Mouse (Mus musculus) hindbrain, embryonic 13.5 days (tissue): ENCODE data around the gene Lrmda. TPM values are rescaled to one million over a fixed set of nuclear protein-coding genes. Genes with fewer than 3 reads are reported as not detected.

Source experiments
- ATAC-seq: fragments of 200-750 bp; cut with Nextera tagmentation; 2 replicates; pipeline ENCODE4 v1.8.0; 2017; ENCODE audit warnings: moderate TSS enrichment; ENCODE audit not compliant: low FRiP score
- H3K27ac ChIP-seq: fragments of 300-500 bp; sonication (generic); 2 replicates; pipeline ENCODE4 v1.5.1; 2015; ENCODE audit warnings: inconsistent platforms, mild to moderate bottlenecking, moderate library complexity
- H3K27me3 ChIP-seq: fragments of 300-500 bp; sonication (generic); 2 replicates; pipeline ENCODE4 v1.6.1; 2015; ENCODE audit warnings: mild to moderate bottlenecking, inconsistent platforms
- H3K36me3 ChIP-seq: fragments of 300-500 bp; sonication (generic); 2 replicates; pipeline ENCODE4 v1.6.1; 2015; ENCODE audit warnings: mild to moderate bottlenecking, inconsistent platforms
- H3K4me1 ChIP-seq: fragments of 300-500 bp; sonication (generic); replicated peaks from 2 replicates; pipeline ENCODE4 v1.6.1; 2015; ENCODE audit warnings: inconsistent platforms
- H3K4me2 ChIP-seq: fragments of 300-500 bp; sonication (generic); 2 replicates; pipeline ENCODE4 v1.6.1; 2015; ENCODE audit warnings: inconsistent platforms, mild to moderate bottlenecking, moderate library complexity
- H3K4me3 ChIP-seq: fragments of 300-500 bp; sonication (generic); 2 replicates; pipeline ENCODE4 v1.5.1; 2015; ENCODE audit warnings: mild to moderate bottlenecking, inconsistent platforms
- H3K9ac ChIP-seq: fragments of 300-500 bp; sonication (generic); 2 replicates; pipeline ENCODE4 v1.6.1; 2015; ENCODE audit warnings: mild to moderate bottlenecking, inconsistent platforms
- H3K9me3 ChIP-seq: fragments of 300-500 bp; sonication (generic); 2 replicates; pipeline ENCODE4 v1.6.1; 2016; ENCODE audit warnings: inconsistent platforms
- WGBS: fragments of 180-500 bp; shearing (Covaris S2); methylation state at CpG from one replicate; pipeline ENCODE4 v1.1.7; 2015; 5-methylcytosine and 5-hydroxymethylcytosine counted together
- polyA plus RNA-seq: library from polyadenylated mRNA; unstranded; fragments of >200 nt; fragmentation: Nextera tagmentation; extraction: Ambion mirVana; gene quantifications from 2 replicates; pipeline ENCODE4 v1.2.1, GENCODE M21; 2015

The Lrmda gene
- polyA plus RNA-seq, 1 experiment from 2014 or later = 0.16 TPM

- 0 out of 2 replicates have a peak, but pooled peaks cover 3% of the 10 kb centered on the region for H3K4me1 ChIP-seq
- H3K27me3 ChIP-seq = no peaks in the 10 kb centered on the region
- no peak overlapping the region for H3K4me2 ChIP-seq
- no peaks in the 10 kb centered on the region for H3K36me3 ChIP-seq
- no peak for ATAC-seq
- H3K4me3 ChIP-seq = no peak overlapping the region
- no peak overlapping the region for H3K9ac ChIP-seq
- WGBS = 87% methylated on average over 2 of the region's 2 CpGs
- no peaks in the 10 kb centered on the region for H3K9me3 ChIP-seq
- no peak overlapping the region for H3K27ac ChIP-seq
These were observed 923.1 kb downstream of the Lrmda start for GRCm38 (mm10) chr14:22942569-22942968.

GRCm38 (mm10) chr14:22949466-22949865 is 930.0 kb downstream of the Lrmda start:
- Histone ChIP-seq H3K4me2 (no peak overlapping the region), H3K36me3 (no peaks in the 10 kb centered on the region), H3K27me3 (peaks cover 4% of the 10 kb centered on the region; the same call in 1 of the 2 replicates), H3K27ac (no peak overlapping the region), H3K9me3 (no peaks in the 10 kb centered on the region), H3K4me3 (no peak overlapping the region), H3K9ac (no peak overlapping the region), H3K4me1 (no peaks in the 10 kb centered on the region)
- no peak for ATAC-seq

- WGBS = 74% methylated on average over 1 of the region's 1 CpGs
These were observed 933.5 kb downstream of the Lrmda start for GRCm38 (mm10) chr14:22952981-22953380.

GRCm38 (mm10) chr14:22960166-22960565 is 940.7 kb downstream of the Lrmda start:
- Histone ChIP-seq H3K36me3 (no peaks in the 10 kb centered on the region), H3K9ac (no peak overlapping the region), H3K27me3 (no peaks in the 10 kb centered on the region), H3K4me3 (no peak overlapping the region), H3K4me1 (peaks cover 5% of the 10 kb centered on the region; the same call in 1 of the 2 replicates), H3K4me2 (no peak overlapping the region), H3K9me3 (no peaks in the 10 kb centered on the region), H3K27ac (no peak overlapping the region)
- WGBS = 89% methylated on average over 1 of the region's 1 CpGs
- ATAC-seq = no peak

More at GRCm38 (mm10) chr14:22952981-22953380, 933.5 kb downstream of the Lrmda start:
- H3K9me3 ChIP-seq = no peaks in the 10 kb centered on the region
- H3K4me3 ChIP-seq = no peak overlapping the region
- H3K27me3 ChIP-seq = peaks cover 4% of the 10 kb centered on the region; the same call in 1 of the 2 replicates
- H3K4me1 ChIP-seq = no peaks in the 10 kb centered on the region
- H3K36me3 ChIP-seq = no peaks in the 10 kb centered on the region
- H3K9ac ChIP-seq = no peak overlapping the region
- H3K27ac ChIP-seq = no peak overlapping the region
- H3K4me2 ChIP-seq = no peak overlapping the region
- ATAC-seq = no peak

- Histone ChIP-seq H3K27ac (no peak overlapping the region), H3K9me3 (no peaks in the 10 kb centered on the region), H3K4me3 (no peak overlapping the region), H3K9ac (no peak overlapping the region), H3K36me3 (no peaks in the 10 kb centered on the region), H3K4me1 (peaks cover 5% of the 10 kb centered on the region; the same call in 1 of the 2 replicates), H3K27me3 (no peaks in the 10 kb centered on the region), H3K4me2 (no peak overlapping the region)
- no peak for ATAC-seq
- 49% methylated on average over 9 of the region's 9 CpGs for WGBS
These were observed 945.5 kb downstream of the Lrmda start for GRCm38 (mm10) chr14:22964796-22965660.

- no peak for ATAC-seq
- Histone ChIP-seq H3K9ac (no peak overlapping the region), H3K9me3 (no peaks in the 10 kb centered on the region), H3K27ac (no peak overlapping the region), H3K4me3 (no peak overlapping the region), H3K36me3 (no peaks in the 10 kb centered on the region), H3K4me1 (peaks cover 5% of the 10 kb centered on the region; the same call in 1 of the 2 replicates), H3K4me2 (no peak overlapping the region), H3K27me3 (no peaks in the 10 kb centered on the region)
- 71% methylated on average over 5 of the region's 5 CpGs for WGBS
These were observed 949.2 kb downstream of the Lrmda start for GRCm38 (mm10) chr14:22968705-22969104.

GRCm38 (mm10) chr14:22986736-22987135 is 967.2 kb downstream of the Lrmda start:
- no peak for ATAC-seq
- H3K27me3 ChIP-seq = no peaks in the 10 kb centered on the region
- no peaks in the 10 kb centered on the region for H3K9me3 ChIP-seq
- no peaks in the 10 kb centered on the region for H3K36me3 ChIP-seq
- H3K4me3 ChIP-seq = no peak overlapping the region
- no peaks in the 10 kb centered on the region for H3K4me1 ChIP-seq
- no peak overlapping the region for H3K9ac ChIP-seq
- H3K27ac ChIP-seq = no peak overlapping the region
- 75% methylated on average over 2 of the region's 2 CpGs for WGBS
- no peak overlapping the region for H3K4me2 ChIP-seq

GRCm38 (mm10) chr14:22988090-22988669 is 968.7 kb downstream of the Lrmda start:
- Histone ChIP-seq H3K9ac (no peak overlapping the region), H3K36me3 (no peaks in the 10 kb centered on the region), H3K9me3 (no peaks in the 10 kb centered on the region), H3K4me1 (no peaks in the 10 kb centered on the region), H3K4me2 (no peak overlapping the region), H3K27me3 (no peaks in the 10 kb centered on the region), H3K4me3 (no peak overlapping the region), H3K27ac (no peak overlapping the region)
- WGBS = 93% methylated on average over 3 of the region's 3 CpGs
- ATAC-seq = no peak

- H3K36me3 ChIP-seq = no peaks in the 10 kb centered on the region
- WGBS = 77% methylated on average over 8 of the region's 8 CpGs
- no peaks in the 10 kb centered on the region for H3K27me3 ChIP-seq
- no peak overlapping the region for H3K4me2 ChIP-seq
- no peak overlapping the region for H3K9ac ChIP-seq
- no peak overlapping the region for H3K27ac ChIP-seq
- no peaks in the 10 kb centered on the region for H3K4me1 ChIP-seq
- no peak overlapping the region for H3K4me3 ChIP-seq
- ATAC-seq = no peak
- no peaks in the 10 kb centered on the region for H3K9me3 ChIP-seq
These were observed 975.8 kb downstream of the Lrmda start for GRCm38 (mm10) chr14:22995184-22995935.

GRCm38 (mm10) chr14:22998906-22999305 is 979.4 kb downstream of the Lrmda start:
- H3K4me2 ChIP-seq = no peak overlapping the region
- H3K9me3 ChIP-seq = no peaks in the 10 kb centered on the region
- H3K36me3 ChIP-seq = no peaks in the 10 kb centered on the region
- WGBS = 96% methylated on average over 3 of the region's 3 CpGs
- H3K4me1 ChIP-seq = no peaks in the 10 kb centered on the region
- H3K9ac ChIP-seq = no peak overlapping the region
- H3K4me3 ChIP-seq = no peak overlapping the region
- no peak for ATAC-seq
- no peaks in the 10 kb centered on the region for H3K27me3 ChIP-seq
- no peak overlapping the region for H3K27ac ChIP-seq

- Histone ChIP-seq H3K36me3 (no peaks in the 10 kb centered on the region), H3K9me3 (no peaks in the 10 kb centered on the region), H3K4me3 (no peak overlapping the region), H3K4me1 (peaks cover 33% of the 10 kb centered on the region), H3K27ac (no peak overlapping the region), H3K9ac (no peak overlapping the region), H3K4me2 (no peak overlapping the region), H3K27me3 (no peaks in the 10 kb centered on the region)
- WGBS = 85% methylated on average over 1 of the region's 1 CpGs
- ATAC-seq = no peak
These were observed 992.5 kb downstream of the Lrmda start for GRCm38 (mm10) chr14:23011989-23012388.

- peaks cover 33% of the 10 kb centered on the region for H3K4me1 ChIP-seq
- H3K27me3 ChIP-seq = no peaks in the 10 kb centered on the region
- 33% methylated on average over 2 of the region's 2 CpGs for WGBS
- H3K36me3 ChIP-seq = no peaks in the 10 kb centered on the region
- H3K9ac ChIP-seq = no peak overlapping the region
- H3K4me2 ChIP-seq = no peak overlapping the region
- no peak overlapping the region for H3K4me3 ChIP-seq
- H3K9me3 ChIP-seq = no peaks in the 10 kb centered on the region
- H3K27ac ChIP-seq = peak overlapping the region; percentile 68
- ATAC-seq = peak; percentile 59; the same call in 1 of the 2 replicates
These were observed 995.3 kb downstream of the Lrmda start for GRCm38 (mm10) chr14:23014747-23015286.
